8 mouse cellular contexts compared by ENCODE assay signal in genomic region chr9:37254531-37255110, GRCm38 (mm10). TPM values are rescaled to one million over a fixed set of nuclear protein-coding genes. Genes with fewer than 3 reads are reported as not detected.
DNase-seq lines count a peak whose midpoint lies in the region; ATAC-seq and TF ChIP-seq lines count a peak whose summit lies in the region.

No protein-coding gene starts in this region.

- peaks cover 6% of the 10 kb centered on the region for H3K4me1 ChIP-seq in lung, embryonic 16.5 days (replicated peaks; ENCODE audit: control insufficient read depth, insufficient read depth, low read length)
- peaks cover 8% of the 10 kb centered on the region; the same call in 1 of the 2 replicates for H3K4me1 ChIP-seq in forebrain, embryonic 11.5 days (replicated peaks; ENCODE audit: control insufficient read depth, insufficient read depth, low read length)
- 0 out of 2 replicates have a peak, but pooled peaks cover 3% of the 10 kb centered on the region for H3K4me1 ChIP-seq in liver, embryonic 11.5 days (replicated peaks; ENCODE audit: control insufficient read depth, insufficient read depth, low read length)
- no peaks in the 10 kb centered on the region; the same call in 1 of the 2 replicates for H3K4me1 ChIP-seq in small intestine, adult 2 months (ENCODE audit: control insufficient read depth, insufficient read depth, insufficient read length, low read length)

- no peak overlapping the region for H3K27ac ChIP-seq in lung, embryonic 16.5 days (ENCODE audit: low read length)
- no peak overlapping the region for H3K27ac ChIP-seq in forebrain, embryonic 11.5 days (ENCODE audit: low read depth, low read length)
- H3K27ac ChIP-seq in liver, embryonic 11.5 days (ENCODE audit: low read depth, low read length), result no peak overlapping the region
- H3K27ac ChIP-seq in small intestine, adult 2 months (ENCODE audit: insufficient read depth, low read depth, low read length), result no peak overlapping the region

- H3K9ac ChIP-seq in lung, embryonic 16.5 days (ENCODE audit: low read length), result peak overlapping the region; percentile 61
- peak overlapping the region; percentile 61; the same call in 1 of the 2 replicates for H3K9ac ChIP-seq in forebrain, embryonic 11.5 days (ENCODE audit: low read length)
- H3K9ac ChIP-seq in liver, embryonic 11.5 days (ENCODE audit: low read depth, low read length), result no peak overlapping the region

- ATAC-seq in lung, embryonic 16.5 days (ENCODE audit: low read depth), result no peak
- peak; percentile 15; the same call in 1 of the 2 replicates for ATAC-seq in forebrain, embryonic 11.5 days (replicated peaks; ENCODE audit: low FRiP score)
- ATAC-seq in liver, embryonic 11.5 days (replicated peaks; ENCODE audit: low FRiP score), result no peak

- H3K36me3 ChIP-seq in lung, embryonic 16.5 days (ENCODE audit: control insufficient read depth, insufficient read depth, low read length), result no peaks in the 10 kb centered on the region
- no peaks in the 10 kb centered on the region for H3K36me3 ChIP-seq in forebrain, embryonic 11.5 days (ENCODE audit: control insufficient read depth, insufficient read depth, low read length)
- no peaks in the 10 kb centered on the region for H3K36me3 ChIP-seq in liver, embryonic 11.5 days (ENCODE audit: control insufficient read depth, insufficient read depth, low read length)
- no peaks in the 10 kb centered on the region for H3K36me3 ChIP-seq in small intestine, adult 2 months (ENCODE audit: control insufficient read depth, insufficient read depth, low read length)

- intact Hi-C loops in left cerebral cortex, postnatal 14 days (cut with DNase I), result loop anchor here (5.0 kb wide), 1 partner anchor 73 kb away; no protein-coding TSS in a partner anchor

- 20% methylated on average over 6 of the region's 6 CpGs for WGBS in lung, embryonic 16.5 days
- WGBS in forebrain, embryonic 11.5 days, result 24% methylated on average over 6 of the region's 6 CpGs
- WGBS in liver, embryonic 11.5 days, result 23% methylated on average over 6 of the region's 6 CpGs
- 24% methylated on average over 6 of the region's 6 CpGs for WGBS in small intestine, adult 2 months

- DNase-seq in lung, postnatal 25 days (ENCODE audit: low spot score), result no peak
- DNase-seq in forebrain, embryonic 11.5 days (ENCODE audit: low spot score), result no peak
- DNase-seq in liver, embryonic 11.5 days (ENCODE audit: low spot score), result no peak
- DNase-seq in cerebellum, postnatal 10 days, result no peak
- no peak for DNase-seq in cerebellum, adult 9-11 months
- no peak for DNase-seq in left cerebral cortex, postnatal 14 days (ENCODE audit: low spot score in 2 of 2)

- no peak for TF ChIP-seq POLR2A in small intestine, adult 2 months (IDR thresholded peaks at IDR 0.05; ENCODE audit: low read depth, low read length)

- peak overlapping the region; percentile 92 for H3K4me2 ChIP-seq in lung, embryonic 16.5 days (ENCODE audit: low read depth, low read length)
- peak overlapping the region; percentile 90 for H3K4me2 ChIP-seq in forebrain, embryonic 11.5 days (ENCODE audit: low read depth, low read length, severe bottlenecking)
- peak overlapping the region; percentile 77 for H3K4me2 ChIP-seq in liver, embryonic 11.5 days

- TF ChIP-seq CTCF in small intestine, adult 2 months (IDR thresholded peaks at IDR 0.05; ENCODE audit: extremely low read depth, insufficient read length, insufficient replicate concordance, low read depth, low read length), result no peak

- peak overlapping the region; percentile 53 for H3K4me3 ChIP-seq in lung, embryonic 16.5 days (ENCODE audit: low read length)
- peak overlapping the region; percentile 39 for H3K4me3 ChIP-seq in forebrain, embryonic 11.5 days (ENCODE audit: low read depth, low read length)
- H3K4me3 ChIP-seq in liver, embryonic 11.5 days (ENCODE audit: low read depth, low read length), result peak overlapping the region; percentile 49; the same call in 1 of the 2 replicates
- peak overlapping the region; percentile 76 for H3K4me3 ChIP-seq in small intestine, adult 2 months (ENCODE audit: low read depth, low read length)

- H3K27me3 ChIP-seq in lung, embryonic 16.5 days (ENCODE audit: control insufficient read depth, insufficient read depth, low read depth, low read length), result no peaks in the 10 kb centered on the region
- no peaks in the 10 kb centered on the region for H3K27me3 ChIP-seq in forebrain, embryonic 11.5 days (ENCODE audit: control insufficient read depth, insufficient read depth, low read length)
- 0 out of 2 replicates have a peak, but pooled peaks cover 3% of the 10 kb centered on the region for H3K27me3 ChIP-seq in liver, embryonic 11.5 days (replicated peaks; ENCODE audit: control insufficient read depth, insufficient read depth, low read length)
- no peaks in the 10 kb centered on the region for H3K27me3 ChIP-seq in small intestine, adult 2 months (ENCODE audit: control insufficient read depth, insufficient read depth, low read length)

- H3K9me3 ChIP-seq in lung, embryonic 16.5 days (ENCODE audit: control insufficient read depth, low read length), result no peaks in the 10 kb centered on the region
- H3K9me3 ChIP-seq in forebrain, embryonic 11.5 days (ENCODE audit: control insufficient read depth, low read length), result no peaks in the 10 kb centered on the region
- no peaks in the 10 kb centered on the region for H3K9me3 ChIP-seq in liver, embryonic 11.5 days (ENCODE audit: control insufficient read depth, low read length)

RNA-seq across cellular contexts. Expression of gene Slc37a2, which starts 0.9 kb away (rescaled TPM):
- 2.0 and 2.4 TPM in 2 replicates for polyA plus RNA-seq in lung, embryonic 16.5 days (2015; fragmentation: Nextera tagmentation; extraction: Ambion mirVana)
- polyA plus RNA-seq in forebrain, embryonic 11.5 days (2014; fragmentation: Nextera tagmentation; extraction: Ambion mirVana), result 1.4 and 2.2 TPM in 2 replicates
- 1.7 and 2.0 TPM in 2 replicates for polyA plus RNA-seq in liver, embryonic 11.5 days (2014; fragmentation: Nextera tagmentation; extraction: Ambion mirVana)
- 1.2 and 42.3 TPM in 2 replicates for polyA plus RNA-seq in small intestine, adult 2 months (2012; rRNA removed)
- 1 to 10 TPM; 1.7 to 1.8 TPM for total RNA-seq in left cerebral cortex, postnatal 14 days (2021)

RNA-seq across cellular contexts. Expression of gene Tmem218, which starts 46.6 kb away (rescaled TPM):
- polyA plus RNA-seq in lung, embryonic 16.5 days (2015; fragmentation: Nextera tagmentation; extraction: Ambion mirVana), result 13.4 TPM in 2 replicates
- 13.9 and 16.2 TPM in 2 replicates for polyA plus RNA-seq in forebrain, embryonic 11.5 days (2014; fragmentation: Nextera tagmentation; extraction: Ambion mirVana)
- polyA plus RNA-seq in liver, embryonic 11.5 days (2014; fragmentation: Nextera tagmentation; extraction: Ambion mirVana), result 5.8 and 6.7 TPM in 2 replicates
- 0.52 and 0.66 TPM in 2 replicates for polyA plus RNA-seq in small intestine, adult 2 months (2012; rRNA removed)
- total RNA-seq in left cerebral cortex, postnatal 14 days (2021), result 10 to 100 TPM; 10.1 to 11.8 TPM
